Mouse (Mus musculus) cerebellum, adult 2 months (tissue): Measurements from ENCODE around the gene Nox1.

Source experiments
- CTCF ChIP-seq: fragments of 200-500 bp; IDR thresholded peaks from 2 replicates; pipeline ENCODE4 v1.5.1; 2011; ENCODE audit warnings: low read depth, mild to moderate bottlenecking, control low read depth, low read length, moderate library complexity, borderline replicate concordance; ENCODE audit not compliant: insufficient read depth
- POLR2A ChIP-seq: fragments of 200-500 bp; IDR thresholded peaks from 2 replicates; pipeline ENCODE4 v1.6.1; 2011; ENCODE audit warnings: low read length, control low read depth, borderline replicate concordance; ENCODE audit not compliant: insufficient read depth

GRCm38 (mm10) chrX:134059764-134060163, 162.0 kb downstream of the Nox1 start:
- TF ChIP-seq CTCF (no peak), POLR2A (no peak)
